Mouse (Mus musculus): ENCODE results near the gene Cd3d. TPM values are rescaled to one million over a fixed set of nuclear protein-coding genes. Genes with fewer than 3 reads are reported as not detected.

The Cd3d gene
- polyA plus RNA-seq, 1 experiment = not detected

DNA sequence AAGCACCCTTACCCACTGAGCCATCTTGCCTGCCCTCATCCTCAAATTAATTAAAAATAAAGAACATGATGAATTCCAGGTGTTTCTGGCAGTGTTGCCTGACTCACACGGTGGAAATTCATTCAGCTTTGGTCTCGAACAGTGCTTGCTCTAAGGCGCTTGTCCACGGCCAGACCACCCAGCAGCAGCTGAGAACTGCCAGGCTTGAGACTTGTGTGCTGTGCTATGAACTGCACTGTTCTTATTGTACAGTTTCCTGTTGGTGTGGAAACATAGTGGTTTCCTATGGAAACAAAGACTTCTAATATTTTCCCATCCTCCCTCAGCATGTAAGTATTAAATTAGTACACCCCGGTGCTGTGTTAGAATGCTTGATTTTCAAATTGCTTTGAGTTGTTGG, 5.4 kb downstream of the Cd3d start:
- Histone ChIP-seq H3K4me3 (no peak overlapping the region), H3K79me2 (ENCODE audit: control insufficient read depth, insufficient read depth) (no peaks in the 10 kb centered on the region), H3K27me3 (ENCODE audit: control insufficient read depth, insufficient read depth, insufficient read length) (no peaks in the 10 kb centered on the region), H3K36me3 (ENCODE audit: control insufficient read depth, insufficient read depth) (no peaks in the 10 kb centered on the region), H3ac (ENCODE audit: control insufficient read depth, insufficient read length) (no peak overlapping the region), H3K4me2 (ENCODE audit: low read depth) (peak overlapping the region; percentile 38)
- TF ChIP-seq E2F4 (IDR thresholded peaks at IDR 0.05; ENCODE audit: insufficient read depth) (no peak), SRF (IDR thresholded peaks at IDR 0.05; ENCODE audit: control insufficient read depth, insufficient read length, low read depth) (no peak), MYOD1 (IDR thresholded peaks at IDR 0.05; ENCODE audit: control insufficient read depth in 1 of 3, insufficient read length in 2 of 3, low read depth in 2 of 3) (no peak), POLR2AphosphoS2 (IDR thresholded peaks at IDR 0.05; ENCODE audit: insufficient read length, low read depth) (no peak), TCF3 (IDR thresholded peaks at IDR 0.05; ENCODE audit: insufficient read length, low read depth) (no peak), MAX (IDR thresholded peaks at IDR 0.05; ENCODE audit: low read depth) (no peak), CEBPB (IDR thresholded peaks at IDR 0.05; ENCODE audit: insufficient read depth, poor library complexity, severe bottlenecking) (no peak), POLR2A (IDR thresholded peaks at IDR 0.05; ENCODE audit: insufficient read length, low read depth) (no peak), TCF12 (IDR thresholded peaks at IDR 0.05; ENCODE audit: insufficient read depth, poor library complexity, severe bottlenecking) (no peak), USF1 (IDR thresholded peaks at IDR 0.05; ENCODE audit: low read depth) (no peak), MYOG (IDR thresholded peaks at IDR 0.05; ENCODE audit: control insufficient read depth in 1 of 3, insufficient read depth in 1 of 3, insufficient read length in 2 of 3, low read depth in 2 of 3) (no peak), REST (IDR thresholded peaks at IDR 0.05; ENCODE audit: insufficient read depth, insufficient read length) (no peak)

GRCm38 (mm10) chr9:44991821-44992220, 10.2 kb downstream of the Cd3d start:
- no peak for TF ChIP-seq SRF (IDR thresholded peaks at IDR 0.05; ENCODE audit: control insufficient read depth, insufficient read length, low read depth)
- TF ChIP-seq CEBPB (IDR thresholded peaks at IDR 0.05; ENCODE audit: insufficient read depth, poor library complexity, severe bottlenecking) = no peak
- TF ChIP-seq REST (IDR thresholded peaks at IDR 0.05; ENCODE audit: insufficient read depth, insufficient read length) = no peak
- TF ChIP-seq MYOD1 (IDR thresholded peaks at IDR 0.05; ENCODE audit: control insufficient read depth in 1 of 3, insufficient read length in 2 of 3, low read depth in 2 of 3) = no peak
- TF ChIP-seq TCF12 (IDR thresholded peaks at IDR 0.05; ENCODE audit: insufficient read depth, poor library complexity, severe bottlenecking) = no peak
- no peak for TF ChIP-seq POLR2AphosphoS2 (IDR thresholded peaks at IDR 0.05; ENCODE audit: insufficient read length, low read depth)
- no peak for TF ChIP-seq MYOG (IDR thresholded peaks at IDR 0.05; ENCODE audit: control insufficient read depth in 1 of 3, insufficient read depth in 1 of 3, insufficient read length in 2 of 3, low read depth in 2 of 3)
- no peak for TF ChIP-seq USF1 (IDR thresholded peaks at IDR 0.05; ENCODE audit: low read depth)
- Histone ChIP-seq H3K4me2 (ENCODE audit: low read depth) (no peak overlapping the region), H3K79me2 (ENCODE audit: control insufficient read depth, insufficient read depth) (no peaks in the 10 kb centered on the region), H3K36me3 (ENCODE audit: control insufficient read depth, insufficient read depth) (no peaks in the 10 kb centered on the region), H3K27me3 (ENCODE audit: control insufficient read depth, insufficient read depth, insufficient read length) (no peaks in the 10 kb centered on the region), H3ac (ENCODE audit: control insufficient read depth, insufficient read length) (no peak overlapping the region), H3K4me3 (no peak overlapping the region)

DNA sequence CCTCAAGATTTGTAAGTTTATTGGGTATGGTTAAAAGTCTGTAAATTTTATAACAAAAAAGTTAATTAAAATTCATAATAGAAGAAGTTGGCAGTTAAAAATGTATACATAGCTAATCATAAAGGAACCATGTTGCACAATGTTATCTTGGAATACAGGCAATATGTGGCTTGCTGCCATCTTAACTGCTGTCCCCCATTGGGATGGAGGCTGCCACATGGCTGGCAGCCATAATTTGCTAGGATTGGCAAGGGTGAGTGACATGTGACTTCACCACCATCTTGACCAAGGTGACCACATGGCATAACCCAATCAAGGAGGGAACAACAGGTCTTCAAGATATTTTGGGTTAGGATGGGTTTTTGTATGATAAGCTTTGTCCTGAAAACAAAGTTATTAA, 10.7 kb downstream of the Cd3d start:
- Histone ChIP-seq H3K4me3 (no peak overlapping the region), H3K79me2 (ENCODE audit: control insufficient read depth, insufficient read depth) (no peaks in the 10 kb centered on the region), H3K36me3 (ENCODE audit: control insufficient read depth, insufficient read depth) (no peaks in the 10 kb centered on the region), H3K4me2 (ENCODE audit: low read depth) (no peak overlapping the region), H3ac (ENCODE audit: control insufficient read depth, insufficient read length) (no peak overlapping the region), H3K27me3 (ENCODE audit: control insufficient read depth, insufficient read depth, insufficient read length) (no peaks in the 10 kb centered on the region)
- no peak for TF ChIP-seq MAX (IDR thresholded peaks at IDR 0.05; ENCODE audit: low read depth)
- TF ChIP-seq REST (IDR thresholded peaks at IDR 0.05; ENCODE audit: insufficient read depth, insufficient read length) = no peak
- TF ChIP-seq TCF12 (IDR thresholded peaks at IDR 0.05; ENCODE audit: insufficient read depth, poor library complexity, severe bottlenecking) = no peak
- no peak for TF ChIP-seq POLR2A (IDR thresholded peaks at IDR 0.05; ENCODE audit: insufficient read length, low read depth)
- TF ChIP-seq E2F4 (IDR thresholded peaks at IDR 0.05; ENCODE audit: insufficient read depth) = no peak
- no peak for TF ChIP-seq MYOD1 (IDR thresholded peaks at IDR 0.05; ENCODE audit: control insufficient read depth in 1 of 3, insufficient read length in 2 of 3, low read depth in 2 of 3)
- no peak for TF ChIP-seq POLR2AphosphoS2 (IDR thresholded peaks at IDR 0.05; ENCODE audit: insufficient read length, low read depth)
- TF ChIP-seq CEBPB (IDR thresholded peaks at IDR 0.05; ENCODE audit: insufficient read depth, poor library complexity, severe bottlenecking) = no peak
- TF ChIP-seq SRF (IDR thresholded peaks at IDR 0.05; ENCODE audit: control insufficient read depth, insufficient read length, low read depth) = no peak
- no peak for TF ChIP-seq USF1 (IDR thresholded peaks at IDR 0.05; ENCODE audit: low read depth)
- no peak for TF ChIP-seq TCF3 (IDR thresholded peaks at IDR 0.05; ENCODE audit: insufficient read length, low read depth)
- no peak for TF ChIP-seq MYOG (IDR thresholded peaks at IDR 0.05; ENCODE audit: control insufficient read depth in 1 of 3, insufficient read depth in 1 of 3, insufficient read length in 2 of 3, low read depth in 2 of 3)

GRCm38 (mm10) chr9:44993268-44993667, 11.7 kb downstream of the Cd3d start:
- Histone ChIP-seq H3ac (ENCODE audit: control insufficient read depth, insufficient read length) (no peak overlapping the region), H3K27me3 (ENCODE audit: control insufficient read depth, insufficient read depth, insufficient read length) (no peaks in the 10 kb centered on the region), H3K4me3 (no peak overlapping the region)

DNA sequence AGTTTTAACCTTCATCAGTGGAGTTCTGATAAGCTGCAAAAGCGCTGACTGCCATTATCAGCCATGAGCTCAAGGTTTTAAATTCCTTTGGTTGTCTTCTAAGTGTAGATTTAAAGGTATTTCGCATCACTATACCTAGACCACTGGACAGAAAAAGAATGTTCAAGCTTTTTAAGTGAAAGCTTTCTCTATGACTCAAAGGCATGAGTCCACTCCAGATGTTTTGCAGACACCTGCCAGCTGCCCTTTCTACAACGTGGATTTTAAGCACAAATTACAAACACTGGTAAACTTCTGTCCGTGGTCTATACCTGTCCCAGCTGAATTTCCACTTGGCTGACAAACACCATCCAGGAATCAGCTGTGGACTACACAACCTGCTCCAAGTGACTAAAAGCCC, 13.4 kb downstream of the Cd3d start:
- TF ChIP-seq TCF12 (IDR thresholded peaks at IDR 0.05; ENCODE audit: insufficient read depth, poor library complexity, severe bottlenecking) (no peak), POLR2A (IDR thresholded peaks at IDR 0.05; ENCODE audit: insufficient read length, low read depth) (no peak), MAX (IDR thresholded peaks at IDR 0.05; ENCODE audit: low read depth) (no peak), E2F4 (IDR thresholded peaks at IDR 0.05; ENCODE audit: insufficient read depth) (no peak), USF1 (IDR thresholded peaks at IDR 0.05; ENCODE audit: low read depth) (no peak), MYOG (IDR thresholded peaks at IDR 0.05; ENCODE audit: control insufficient read depth in 1 of 3, insufficient read depth in 1 of 3, insufficient read length in 2 of 3, low read depth in 2 of 3) (no peak), SRF (IDR thresholded peaks at IDR 0.05; ENCODE audit: control insufficient read depth, insufficient read length, low read depth) (no peak), TCF3 (IDR thresholded peaks at IDR 0.05; ENCODE audit: insufficient read length, low read depth) (no peak), CEBPB (IDR thresholded peaks at IDR 0.05; ENCODE audit: insufficient read depth, poor library complexity, severe bottlenecking) (no peak), MYOD1 (IDR thresholded peaks at IDR 0.05; ENCODE audit: control insufficient read depth in 1 of 3, insufficient read length in 2 of 3, low read depth in 2 of 3) (no peak), REST (IDR thresholded peaks at IDR 0.05; ENCODE audit: insufficient read depth, insufficient read length) (no peak), POLR2AphosphoS2 (IDR thresholded peaks at IDR 0.05; ENCODE audit: insufficient read length, low read depth) (no peak)
- no peaks in the 10 kb centered on the region for H3K79me2 ChIP-seq (ENCODE audit: control insufficient read depth, insufficient read depth)
- no peak overlapping the region for H3K4me3 ChIP-seq
- no peaks in the 10 kb centered on the region for H3K27me3 ChIP-seq (ENCODE audit: control insufficient read depth, insufficient read depth, insufficient read length)
- no peaks in the 10 kb centered on the region for H3K36me3 ChIP-seq (ENCODE audit: control insufficient read depth, insufficient read depth)
- H3ac ChIP-seq (ENCODE audit: control insufficient read depth, insufficient read length) = no peak overlapping the region
- no peak overlapping the region for H3K4me2 ChIP-seq (ENCODE audit: low read depth)

More at GRCm38 (mm10) chr9:44993268-44993667, 11.7 kb downstream of the Cd3d start:
- no peaks in the 10 kb centered on the region for H3K79me2 ChIP-seq (ENCODE audit: control insufficient read depth, insufficient read depth)
- TF ChIP-seq MAX (IDR thresholded peaks at IDR 0.05; ENCODE audit: low read depth) (no peak), MYOG (IDR thresholded peaks at IDR 0.05; ENCODE audit: control insufficient read depth in 1 of 3, insufficient read depth in 1 of 3, insufficient read length in 2 of 3, low read depth in 2 of 3) (no peak), POLR2AphosphoS2 (IDR thresholded peaks at IDR 0.05; ENCODE audit: insufficient read length, low read depth) (no peak), POLR2A (IDR thresholded peaks at IDR 0.05; ENCODE audit: insufficient read length, low read depth) (no peak), SRF (IDR thresholded peaks at IDR 0.05; ENCODE audit: control insufficient read depth, insufficient read length, low read depth) (no peak), E2F4 (IDR thresholded peaks at IDR 0.05; ENCODE audit: insufficient read depth) (no peak), TCF12 (IDR thresholded peaks at IDR 0.05; ENCODE audit: insufficient read depth, poor library complexity, severe bottlenecking) (no peak)
- no peaks in the 10 kb centered on the region for H3K36me3 ChIP-seq (ENCODE audit: control insufficient read depth, insufficient read depth)
- H3K4me2 ChIP-seq (ENCODE audit: low read depth) = no peak overlapping the region

Measured in myocyte (in vitro differentiated cells).